In the genomic region with DNA sequence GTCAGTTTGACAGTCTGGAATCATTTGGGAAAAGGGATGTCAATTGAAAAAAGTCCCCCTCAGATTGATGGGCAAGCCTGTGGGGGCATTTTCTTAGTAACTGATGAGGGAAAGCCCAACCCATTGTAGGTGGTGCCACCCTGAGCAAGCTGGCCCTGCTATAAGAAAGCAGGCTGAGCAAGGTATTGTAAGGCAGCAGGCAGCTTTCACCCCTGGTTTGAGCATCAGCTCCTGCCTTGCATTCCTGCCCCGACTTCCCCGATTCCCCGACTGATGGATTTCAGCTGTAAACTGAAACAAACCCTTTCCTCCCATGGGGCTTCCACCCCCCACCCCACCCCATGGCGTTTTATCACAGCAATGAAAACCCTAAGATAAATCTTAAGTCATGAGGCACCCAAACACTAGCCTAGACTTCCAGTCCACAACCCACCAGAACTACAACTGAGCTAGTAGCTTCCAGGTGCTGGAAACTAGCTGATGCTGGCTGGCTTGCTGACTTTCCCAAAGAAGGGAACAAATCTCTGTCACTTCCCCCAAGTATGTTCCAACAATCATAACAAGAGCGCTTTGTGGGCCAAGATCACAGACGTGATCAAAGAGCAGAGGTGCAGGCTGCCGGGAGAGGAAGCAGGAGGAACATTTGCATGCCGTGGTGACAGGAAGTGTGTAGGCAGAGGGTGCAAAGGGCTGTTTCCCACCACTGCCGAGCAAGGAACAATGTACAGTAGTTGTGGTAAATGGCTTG, we compare ENCODE assay signal across 8 mouse cellular contexts. TPM values are rescaled to one million over a fixed set of nuclear protein-coding genes. Genes with fewer than 3 reads are reported as not detected.
DNase-seq lines count a peak whose midpoint lies in the region; ATAC-seq and TF ChIP-seq lines count a peak whose summit lies in the region.

No protein-coding gene starts in this region.

- ATAC-seq in intestine, postnatal 0 days, result peak; percentile 73
- ATAC-seq in lung, embryonic 14.5 days (ENCODE audit: insufficient read depth), result no peak
- ATAC-seq in erythroid progenitor cell, adult 5-6 weeks (replicated peaks; ENCODE audit: low FRiP score, poor library complexity, severe bottlenecking), result no peak

- H3K27ac ChIP-seq in ES-Bruce4 (ENCODE audit: insufficient read depth, low read length), result peak overlapping the region; percentile 47; the same call in 1 of the 2 replicates
- peak overlapping the region; percentile 94 for H3K27ac ChIP-seq in intestine, postnatal 0 days (ENCODE audit: low read depth, low read length)
- H3K27ac ChIP-seq in lung, embryonic 14.5 days (ENCODE audit: low read depth), result peak overlapping the region; percentile 78

- peak overlapping the region; percentile 22; the same call in 1 of the 2 replicates for H3K9ac ChIP-seq in ES-Bruce4 (ENCODE audit: low read depth, poor library complexity, severe bottlenecking)
- no peak overlapping the region for H3K9ac ChIP-seq in intestine, postnatal 0 days (ENCODE audit: low read depth, low read length)
- no peak overlapping the region for H3K9ac ChIP-seq in lung, embryonic 14.5 days

- WGBS in intestine, postnatal 0 days, result 3% methylated on average over 9 of the region's 9 CpGs
- 10% methylated on average over 9 of the region's 9 CpGs for WGBS in lung, embryonic 14.5 days

- peak overlapping the region; percentile 37 for H3K4me2 ChIP-seq in intestine, postnatal 0 days (replicated peaks; ENCODE audit: low read depth)
- H3K4me2 ChIP-seq in lung, embryonic 14.5 days, result peak overlapping the region; percentile 18

- 0 out of 2 replicates have a peak overlapping the region, but pooled peaks have one; percentile 8 for H3K4me3 ChIP-seq in ES-Bruce4 (ENCODE audit: low read depth, low read length)
- no peak overlapping the region for H3K4me3 ChIP-seq in intestine, postnatal 0 days (ENCODE audit: low read depth, low read length)
- no peak overlapping the region for H3K4me3 ChIP-seq in lung, embryonic 14.5 days (ENCODE audit: low read depth, low read length)

- H3K27me3 ChIP-seq in ES-Bruce4 (ENCODE audit: control insufficient read depth, insufficient read depth, low read length, poor library complexity, severe bottlenecking), result no peaks in the 10 kb centered on the region
- no peaks in the 10 kb centered on the region for H3K27me3 ChIP-seq in intestine, postnatal 0 days (replicated peaks; ENCODE audit: control insufficient read depth, insufficient read depth, low read length)
- no peaks in the 10 kb centered on the region for H3K27me3 ChIP-seq in lung, embryonic 14.5 days (ENCODE audit: insufficient read depth, low read length)

- peak; percentile 88 for DNase-seq in A20 (ENCODE audit: low read depth, low spot score)
- DNase-seq in heart, adult 18-20 months, result peak; percentile 58 to 81
- DNase-seq in lung, embryonic 14.5 days, result peak; percentile 69
- DNase-seq in spleen, adult 18-20 months, result peak; percentile 66 to 83
- DNase-seq in gastrocnemius, postnatal 14 days, result no peak

- no peak for TF ChIP-seq POLR2A in ES-Bruce4 (IDR thresholded peaks at IDR 0.05; ENCODE audit: insufficient read depth, low read length)

- TF ChIP-seq CTCF in ES-Bruce4 (IDR thresholded peaks at IDR 0.05; ENCODE audit: low read depth, low read length), result no peak
- no peak for TF ChIP-seq CTCF in intestine, postnatal 0 days (IDR thresholded peaks at IDR 0.05; ENCODE audit: low read depth)
- no peak for TF ChIP-seq CTCF in lung, embryonic 14.5 days (IDR thresholded peaks at IDR 0.05; ENCODE audit: low read depth)

- TF ChIP-seq EP300 in ES-Bruce4 (IDR thresholded peaks at IDR 0.05; ENCODE audit: insufficient read depth, low read depth, low read length), result no peak

- peaks cover 7% of the 10 kb centered on the region for H3K4me1 ChIP-seq in ES-Bruce4 (ENCODE audit: control insufficient read depth, insufficient read depth, low read length)
- H3K4me1 ChIP-seq in intestine, postnatal 0 days (replicated peaks; ENCODE audit: control insufficient read depth, insufficient read depth, low read length), result peaks cover 19% of the 10 kb centered on the region; the same call in 1 of the 2 replicates
- peaks cover 11% of the 10 kb centered on the region; the same call in 1 of the 2 replicates for H3K4me1 ChIP-seq in lung, embryonic 14.5 days (ENCODE audit: insufficient read depth)

- H3K9me3 ChIP-seq in ES-Bruce4 (replicated peaks; ENCODE audit: control insufficient read depth, insufficient read depth, low read length, poor library complexity, severe bottlenecking), result no peaks in the 10 kb centered on the region
- no peaks in the 10 kb centered on the region for H3K9me3 ChIP-seq in intestine, postnatal 0 days (ENCODE audit: control insufficient read depth)
- no peaks in the 10 kb centered on the region for H3K9me3 ChIP-seq in lung, embryonic 14.5 days (ENCODE audit: low read depth, low read length)

- H3K36me3 ChIP-seq in ES-Bruce4 (ENCODE audit: control insufficient read depth, insufficient read depth, low read length, poor library complexity, severe bottlenecking), result no peaks in the 10 kb centered on the region
- peaks cover 9% of the 10 kb centered on the region for H3K36me3 ChIP-seq in intestine, postnatal 0 days (ENCODE audit: control insufficient read depth, insufficient read depth)
- peaks cover 24% of the 10 kb centered on the region for H3K36me3 ChIP-seq in lung, embryonic 14.5 days (ENCODE audit: insufficient read depth)

- intact Hi-C loops in gastrocnemius, postnatal 14 days (cut with DNase I; ENCODE audit: low total_unique reads), result no loop called here

RNA-seq across cellular contexts. Expression of a gene that starts 20.9 kb away (rescaled TPM):
- polyA plus RNA-seq in ES-Bruce4 (2011; ENCODE audit: insufficient read depth, insufficient read length, low read depth, missing spikeins), result 119 and 129 TPM in 2 replicates
- total RNA-seq in heart, adult 18-20 months (2021), result 100 to 1,000 TPM; 107 to 112 TPM
- 484 and 492 TPM in 2 replicates for polyA plus RNA-seq in intestine, postnatal 0 days (2015; fragmentation: Nextera tagmentation; extraction: Ambion mirVana)
- 382 and 393 TPM in 2 replicates for polyA plus RNA-seq in lung, embryonic 14.5 days (2014; fragmentation: Nextera tagmentation; extraction: Ambion mirVana)
- 91.2 and 103 TPM in 2 replicates for total RNA-seq in erythroid progenitor cell, adult 5-6 weeks (2015; ENCODE audit: low replicate concordance)
- 33.0 and 61.6 TPM in 2 replicates for total RNA-seq in erythroid progenitor cell, adult 5-6 weeks (2017; ENCODE audit: low replicate concordance)
- total RNA-seq in gastrocnemius, postnatal 14 days (2021), result 10 to 100 TPM; 67.4 to 70.3 TPM

RNA-seq across cellular contexts. Expression of a gene that starts 21.0 kb away (rescaled TPM):
- polyA plus RNA-seq in ES-Bruce4 (2011; ENCODE audit: insufficient read depth, insufficient read length, low read depth, missing spikeins), result 102 and 109 TPM in 2 replicates
- 10 to 100 TPM; 38.2 to 43.4 TPM for total RNA-seq in heart, adult 18-20 months (2021)
- polyA plus RNA-seq in intestine, postnatal 0 days (2015; fragmentation: Nextera tagmentation; extraction: Ambion mirVana), result 38.3 and 38.4 TPM in 2 replicates
- polyA plus RNA-seq in lung, embryonic 14.5 days (2014; fragmentation: Nextera tagmentation; extraction: Ambion mirVana), result 42.1 and 49.1 TPM in 2 replicates
- total RNA-seq in erythroid progenitor cell, adult 5-6 weeks (2015; ENCODE audit: low replicate concordance), result 33.1 and 36.4 TPM in 2 replicates
- 11.3 and 24.4 TPM in 2 replicates for total RNA-seq in erythroid progenitor cell, adult 5-6 weeks (2017; ENCODE audit: low replicate concordance)
- 10 to 100 TPM; 18.4 to 19.9 TPM for total RNA-seq in gastrocnemius, postnatal 14 days (2021)

RNA-seq across cellular contexts. Expression of a gene that starts 51.8 kb away (rescaled TPM):
- polyA plus RNA-seq in ES-Bruce4 (2011; ENCODE audit: insufficient read depth, insufficient read length, low read depth, missing spikeins), result not detected in 2 replicates
- total RNA-seq in heart, adult 18-20 months (2021), result not detected
- polyA plus RNA-seq in intestine, postnatal 0 days (2015; fragmentation: Nextera tagmentation; extraction: Ambion mirVana), result 0.14 TPM in 1 of 2 replicates, not detected in the other
- not detected in 2 replicates for polyA plus RNA-seq in lung, embryonic 14.5 days (2014; fragmentation: Nextera tagmentation; extraction: Ambion mirVana)
- total RNA-seq in erythroid progenitor cell, adult 5-6 weeks (2015; ENCODE audit: low replicate concordance), result not detected in 2 replicates
- not detected in 2 replicates for total RNA-seq in erythroid progenitor cell, adult 5-6 weeks (2017; ENCODE audit: low replicate concordance)
- total RNA-seq in gastrocnemius, postnatal 14 days (2021), result not detected
